Mouse (Mus musculus): Measurements from ENCODE around the gene G6pd2.

G6pd2 gene

DNA sequence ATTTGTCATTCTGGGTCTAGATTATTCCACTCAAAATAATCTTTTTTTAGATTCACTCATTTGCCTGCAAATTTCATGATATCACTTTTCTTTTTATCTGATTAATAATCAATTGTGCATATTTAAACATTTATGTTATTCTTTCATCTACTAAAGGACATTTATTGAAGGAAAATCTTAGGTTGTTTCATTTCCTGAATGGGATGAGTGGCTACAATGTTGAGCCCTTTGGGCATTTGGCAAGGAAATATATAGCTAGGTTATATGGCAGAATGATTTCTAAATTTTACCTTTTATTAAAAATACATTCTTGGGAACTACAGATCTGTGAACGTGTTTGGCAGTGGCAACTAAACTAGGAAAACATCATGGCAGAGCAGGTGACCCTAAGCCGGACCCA lies at the start of gene G6pd2:
G6pd2 (plus strand) TSS at position 301 of the 400 bp plus-strand sequence.
- no peak for DNase-seq (ENCODE audit: low read depth)

DNA sequence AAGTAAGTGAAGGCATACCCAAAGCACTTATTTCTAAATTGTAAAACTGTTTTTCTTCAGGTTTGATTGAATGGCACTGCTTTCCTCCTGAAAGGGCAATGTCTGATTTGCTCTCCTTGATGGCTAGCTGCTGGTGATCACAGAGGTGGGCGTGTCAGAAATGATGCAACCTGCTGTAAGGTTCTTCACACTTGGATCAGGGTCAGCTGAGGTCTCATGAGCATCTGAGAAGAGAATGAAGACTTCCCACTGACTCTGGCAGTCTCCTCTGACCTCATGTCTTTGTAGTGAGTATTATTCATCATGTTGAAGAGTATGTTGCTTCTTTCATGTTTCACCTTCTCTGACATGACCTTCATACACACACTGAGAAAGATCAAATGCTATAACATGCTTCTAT lies 44.4 kb upstream of the G6pd2 start:
- DNase-seq (ENCODE audit: low read depth), result no peak

DNA sequence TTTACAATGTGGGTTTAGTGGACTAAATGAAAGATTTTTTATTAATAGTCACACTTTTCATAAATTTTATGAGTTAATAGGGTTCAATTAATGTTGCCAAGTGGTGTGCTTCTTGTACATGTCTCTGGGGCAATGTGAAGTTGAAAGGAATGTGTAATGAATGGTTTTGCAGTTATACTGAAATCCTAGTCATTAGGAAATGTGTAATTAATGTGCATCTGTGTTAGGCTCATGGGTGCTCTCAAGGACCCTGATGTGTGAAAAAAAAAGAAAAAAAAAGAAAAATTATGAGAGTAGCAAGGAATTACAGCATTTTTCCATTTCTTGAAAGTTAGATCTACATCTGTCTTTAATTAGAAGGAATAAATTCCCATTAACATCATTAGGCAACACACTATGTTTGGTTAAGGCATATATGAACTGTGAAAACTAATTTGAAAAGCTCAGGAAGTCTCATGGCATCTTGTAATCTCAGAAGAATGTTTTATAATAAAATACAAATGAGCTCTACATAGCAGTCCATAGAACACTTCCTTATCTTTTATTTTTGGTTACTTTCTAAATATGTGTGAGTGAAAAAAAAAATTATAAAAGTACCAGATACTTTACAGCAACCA lies 24.4 kb downstream of the G6pd2 start:
- DNase-seq (ENCODE audit: low read depth), result no peak

DNA sequence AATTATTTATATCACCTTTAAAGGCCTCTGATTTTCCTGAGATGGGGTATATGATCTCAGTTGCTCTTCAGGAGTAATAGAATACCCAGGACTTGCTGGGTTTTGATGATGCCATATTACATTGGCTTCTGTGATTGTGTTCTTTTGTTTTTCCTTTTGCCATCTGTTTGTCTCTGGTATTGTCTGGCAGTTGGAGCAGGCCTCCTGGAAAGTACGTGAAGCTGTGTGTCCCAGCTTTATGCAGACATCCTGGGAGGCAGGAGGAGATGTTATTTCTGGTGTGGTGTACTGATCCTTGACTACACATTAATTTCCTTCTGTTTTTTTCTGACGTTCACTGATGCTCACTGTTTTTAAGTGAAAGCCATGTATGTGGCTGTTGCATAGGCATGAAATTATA lies 35.3 kb downstream of the G6pd2 start:
- DNase-seq (ENCODE audit: low read depth), result no peak
